Mouse (Mus musculus): ENCODE results near the gene Fcrl1. TPM values are rescaled to one million over a fixed set of nuclear protein-coding genes. Genes with fewer than 3 reads are reported as not detected.

The Fcrl1 gene
- total and polyA plus RNA-seq, 2 experiments from 2014 or later: 0.18 TPM; not detected in 1

DNA sequence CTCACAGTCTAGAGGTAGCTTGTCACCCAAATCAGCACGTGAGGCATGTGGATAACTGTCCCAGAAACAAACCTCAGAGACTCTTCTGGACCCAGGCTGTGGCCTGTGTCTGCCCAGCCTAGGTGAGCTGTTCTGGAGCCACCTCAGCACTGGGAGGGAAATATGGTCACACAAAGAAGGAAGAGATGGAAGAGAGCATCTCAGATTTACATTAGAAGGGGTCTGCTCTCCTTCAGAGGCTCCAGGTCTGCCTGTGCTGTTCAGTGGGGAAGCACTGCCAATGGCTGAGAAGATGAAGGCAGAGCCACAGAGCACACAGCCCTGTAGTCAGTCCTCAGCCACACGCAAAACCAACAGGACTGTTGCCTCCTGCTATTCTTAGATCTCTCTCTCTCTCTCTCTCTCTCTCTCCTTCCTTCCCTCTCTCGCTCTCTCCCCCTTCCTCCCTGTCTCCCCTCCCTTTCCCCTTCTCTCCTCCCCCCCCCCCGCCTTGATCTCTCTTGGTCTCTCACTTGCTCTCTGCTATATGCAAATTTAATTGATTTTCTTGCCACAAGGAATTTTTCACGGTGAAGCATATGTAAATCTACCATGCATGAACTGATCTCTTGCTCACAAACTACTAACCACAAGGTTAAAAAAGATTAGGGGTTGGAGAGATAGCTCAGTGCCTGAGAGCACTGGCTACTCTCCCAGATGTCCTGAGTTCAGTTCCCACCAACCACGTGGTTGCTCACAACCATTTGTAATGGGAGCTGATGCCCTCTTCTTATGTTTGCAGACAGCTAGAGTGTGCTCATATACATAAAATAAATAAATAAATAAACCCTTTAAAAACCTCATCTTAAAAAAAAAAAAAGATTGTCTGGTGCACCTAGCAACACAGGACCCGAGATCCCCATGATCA, 5.9 kb downstream of the Fcrl1 start:
- no peak overlapping the region for H3K4me2 ChIP-seq (ENCODE audit: low read depth, low read length)
- no peaks in the 10 kb centered on the region for H3K27me3 ChIP-seq (ENCODE audit: control insufficient read depth, insufficient read depth, low read length)
- H3K27ac ChIP-seq (ENCODE audit: low read depth): no peak overlapping the region
- TF ChIP-seq EP300 (IDR thresholded peaks at IDR 0.05; ENCODE audit: low read depth): no peak
- whole genome bisulfite sequencing: 44% methylated on average over 6 of the region's 7 CpGs
- no peak overlapping the region for H3K9ac ChIP-seq (replicated peaks; ENCODE audit: low read depth, low read length)
- H3K4me3 ChIP-seq (ENCODE audit: low read depth, low read length): no peak overlapping the region
- DNase-seq (ENCODE audit: low spot score) (no peak), ATAC-seq (ENCODE audit: insufficient read depth, low read depth) (no peak)
- no peaks in the 10 kb centered on the region for H3K36me3 ChIP-seq (replicated peaks; ENCODE audit: control insufficient read depth, insufficient read depth, low read length)
- no peaks in the 10 kb centered on the region for H3K9me3 ChIP-seq (replicated peaks; ENCODE audit: control insufficient read depth, low read length)
- H3K4me1 ChIP-seq (ENCODE audit: control insufficient read depth, insufficient read depth): peaks cover 3% of the 10 kb centered on the region; the same call in 1 of the 2 replicates

DNA sequence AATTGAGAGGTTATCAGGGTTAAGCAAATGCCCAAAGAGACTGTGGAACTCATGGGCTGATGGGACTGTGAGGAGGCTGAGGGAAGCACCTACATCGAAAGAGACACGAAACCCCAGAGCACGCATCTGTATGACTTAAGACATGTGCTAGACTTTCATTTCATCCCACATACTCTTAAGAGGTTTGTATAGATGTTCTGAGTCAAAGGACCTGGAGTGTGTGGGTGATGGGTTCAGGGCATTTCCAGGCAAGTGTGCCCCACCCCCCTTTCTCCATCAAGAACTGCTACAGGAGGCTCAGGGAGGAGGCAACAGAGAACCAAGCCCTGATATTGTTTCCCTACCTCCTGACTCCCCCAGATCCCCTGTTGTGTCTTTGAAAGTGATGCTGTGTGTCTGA, 7.1 kb downstream of the Fcrl1 start:
- Histone ChIP-seq H3K9ac (replicated peaks; ENCODE audit: low read depth, low read length) (no peak overlapping the region), H3K36me3 (replicated peaks; ENCODE audit: control insufficient read depth, insufficient read depth, low read length) (no peaks in the 10 kb centered on the region), H3K9me3 (replicated peaks; ENCODE audit: control insufficient read depth, low read length) (no peaks in the 10 kb centered on the region), H3K27me3 (ENCODE audit: control insufficient read depth, insufficient read depth, low read length) (no peaks in the 10 kb centered on the region), H3K4me3 (ENCODE audit: low read depth, low read length) (no peak overlapping the region), H3K4me2 (ENCODE audit: low read depth, low read length) (no peak overlapping the region), H3K4me1 (ENCODE audit: control insufficient read depth, insufficient read depth) (peaks cover 4% of the 10 kb centered on the region; the same call in 1 of the 2 replicates), H3K27ac (ENCODE audit: low read depth) (no peak overlapping the region)
- 85% methylated on average over 3 of the region's 3 CpGs for WGBS
- ATAC-seq (ENCODE audit: insufficient read depth, low read depth): no peak
- TF ChIP-seq CTCF (IDR thresholded peaks at IDR 0.05; ENCODE audit: low read depth) (no peak), EP300 (IDR thresholded peaks at IDR 0.05; ENCODE audit: low read depth) (no peak)
- no peak for DNase-seq (ENCODE audit: low spot score)

DNA sequence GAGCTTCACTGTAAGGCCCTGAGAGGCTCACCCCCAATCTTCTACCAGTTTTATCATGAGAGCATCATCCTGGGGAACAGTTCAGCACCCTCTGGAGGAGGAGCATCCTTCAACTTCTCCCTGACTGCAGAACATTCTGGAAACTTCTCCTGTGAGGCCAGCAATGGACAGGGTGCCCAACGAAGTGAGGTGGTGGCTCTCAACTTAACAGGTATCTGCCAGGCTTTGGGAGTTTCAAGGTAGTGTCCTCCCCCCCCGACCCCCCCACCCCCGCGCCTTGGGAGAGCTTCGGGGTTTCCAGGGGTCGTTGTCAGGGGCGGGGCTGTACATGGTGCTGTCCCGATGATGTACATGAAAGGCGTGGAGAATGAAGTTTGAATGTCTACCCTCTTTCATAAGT, 8.9 kb downstream of the Fcrl1 start:
- H3K27me3 ChIP-seq (ENCODE audit: control insufficient read depth, insufficient read depth, low read length): no peaks in the 10 kb centered on the region
- H3K4me1 ChIP-seq (ENCODE audit: control insufficient read depth, insufficient read depth): peaks cover 4% of the 10 kb centered on the region
- H3K27ac ChIP-seq (ENCODE audit: low read depth): no peak overlapping the region
- ATAC-seq (ENCODE audit: insufficient read depth, low read depth): no peak
- H3K36me3 ChIP-seq (replicated peaks; ENCODE audit: control insufficient read depth, insufficient read depth, low read length): no peaks in the 10 kb centered on the region
- H3K4me2 ChIP-seq (ENCODE audit: low read depth, low read length): no peak overlapping the region
- WGBS: 73% methylated on average over 9 of the region's 9 CpGs
- H3K9ac ChIP-seq (replicated peaks; ENCODE audit: low read depth, low read length): no peak overlapping the region
- no peak for TF ChIP-seq CTCF (IDR thresholded peaks at IDR 0.05; ENCODE audit: low read depth)
- TF ChIP-seq EP300 (IDR thresholded peaks at IDR 0.05; ENCODE audit: low read depth): no peak
- no peaks in the 10 kb centered on the region; the same call in 1 of the 2 replicates for H3K9me3 ChIP-seq (replicated peaks; ENCODE audit: control insufficient read depth, low read length)
- no peak for DNase-seq (ENCODE audit: low spot score)
- no peak overlapping the region for H3K4me3 ChIP-seq (ENCODE audit: low read depth, low read length)

DNA sequence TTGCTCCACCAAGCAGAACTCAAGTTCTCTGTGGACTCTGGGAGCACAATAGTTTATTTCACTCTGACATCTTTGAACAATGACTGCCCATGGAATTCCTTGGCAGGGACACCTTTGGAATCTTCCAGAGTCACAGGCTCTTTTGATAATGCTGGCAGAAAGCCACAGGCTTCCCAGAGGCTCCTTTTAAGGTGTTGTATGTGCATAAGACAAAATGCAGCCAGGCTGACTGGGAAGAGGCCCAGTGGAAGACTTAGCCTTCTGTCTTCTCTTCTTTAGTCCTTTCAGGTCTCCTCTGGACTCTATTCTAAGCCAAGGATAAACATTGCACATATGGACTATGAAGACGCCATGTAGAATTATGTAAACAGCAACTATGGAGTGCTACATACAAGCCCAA, 14.7 kb downstream of the Fcrl1 start:
- TF ChIP-seq EP300 (IDR thresholded peaks at IDR 0.05; ENCODE audit: low read depth) (peak; percentile 54; the same call in 1 of the 2 replicates), CTCF (IDR thresholded peaks at IDR 0.05; ENCODE audit: low read depth) (no peak)
- peak; percentile 47; the same call in 1 of the 2 replicates for ATAC-seq (ENCODE audit: insufficient read depth, low read depth)
- Histone ChIP-seq H3K27ac (ENCODE audit: low read depth) (peak overlapping the region; percentile 82), H3K9ac (replicated peaks; ENCODE audit: low read depth, low read length) (no peak overlapping the region), H3K9me3 (replicated peaks; ENCODE audit: control insufficient read depth, low read length) (no peaks in the 10 kb centered on the region; the same call in 1 of the 2 replicates), H3K4me1 (ENCODE audit: control insufficient read depth, insufficient read depth) (peaks cover 4% of the 10 kb centered on the region), H3K4me2 (ENCODE audit: low read depth, low read length) (no peak overlapping the region), H3K36me3 (replicated peaks; ENCODE audit: control insufficient read depth, insufficient read depth, low read length) (no peaks in the 10 kb centered on the region), H3K27me3 (ENCODE audit: control insufficient read depth, insufficient read depth, low read length) (no peaks in the 10 kb centered on the region), H3K4me3 (ENCODE audit: low read depth, low read length) (no peak overlapping the region)
- 81% methylated on average over 1 of the region's 1 CpGs for WGBS
- peak; percentile 65 for DNase-seq (ENCODE audit: low spot score)

DNA sequence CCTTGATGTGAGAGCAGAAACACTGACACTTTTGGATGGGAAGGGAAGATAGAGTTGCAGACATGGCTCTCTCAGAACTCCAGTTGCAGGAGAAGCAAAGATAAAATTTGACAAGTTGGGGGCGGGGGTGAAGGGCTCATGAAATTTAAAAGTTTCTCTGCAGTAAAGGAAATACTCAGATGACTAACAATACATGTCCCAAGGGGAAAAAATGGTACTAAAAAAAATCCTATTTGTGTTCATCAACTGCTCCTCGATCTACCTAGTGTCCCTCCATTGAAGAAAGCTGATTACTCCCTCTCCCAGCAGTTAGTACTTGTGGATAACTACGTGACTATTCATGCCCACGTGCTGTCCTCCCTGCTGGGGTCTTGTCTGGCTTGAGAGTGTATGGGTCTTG, 22.6 kb downstream of the Fcrl1 start:
- DNase-seq (ENCODE audit: low spot score): no peak
- TF ChIP-seq CTCF (IDR thresholded peaks at IDR 0.05; ENCODE audit: low read depth) (no peak), EP300 (IDR thresholded peaks at IDR 0.05; ENCODE audit: low read depth) (no peak)
- H3K4me2 ChIP-seq (ENCODE audit: low read depth, low read length): no peak overlapping the region
- H3K27me3 ChIP-seq (ENCODE audit: control insufficient read depth, insufficient read depth, low read length): no peaks in the 10 kb centered on the region
- no peak overlapping the region for H3K4me3 ChIP-seq (ENCODE audit: low read depth, low read length)
- ATAC-seq (ENCODE audit: insufficient read depth, low read depth): no peak
- 54% methylated on average over 4 of the region's 4 CpGs for WGBS
- H3K36me3 ChIP-seq (replicated peaks; ENCODE audit: control insufficient read depth, insufficient read depth, low read length): no peaks in the 10 kb centered on the region
- H3K9me3 ChIP-seq (replicated peaks; ENCODE audit: control insufficient read depth, low read length): no peaks in the 10 kb centered on the region
- H3K9ac ChIP-seq (replicated peaks; ENCODE audit: low read depth, low read length): no peak overlapping the region
- no peaks in the 10 kb centered on the region for H3K4me1 ChIP-seq (ENCODE audit: control insufficient read depth, insufficient read depth)
- H3K27ac ChIP-seq (ENCODE audit: low read depth): no peak overlapping the region

Data from heart, postnatal 0 days (tissue).